Mouse (Mus musculus) heart, adult 8-10 months (tissue): ENCODE results near the gene Rpl36. TPM values are rescaled to one million over a fixed set of nuclear protein-coding genes. Genes with fewer than 3 reads are reported as not detected.

Experiments
- DNase-seq: peaks from one replicate; pipeline ENCODE4 v3.0.0; 2022; ENCODE audit warnings: low spot score
- total RNA-seq, 4 experiments: library from RNA; stranded (reverse); gene quantifications; 2 replicates each; pipeline ENCODE4 v1.2.4; 2022

Gene Rpl36
- 100 to 1,000 TPM; 697 to 769 (median 735) TPM for total RNA-seq

GRCm38 (mm10) chr17:56613236-56613844 is at the start of gene Rpl36:
Gene Rpl36, plus strand, starts transcription at chr17:56613416.
- peak; percentile 96 for DNase-seq

- DNase-seq, result no peak
These were observed 46.9 kb upstream of the Rpl36 start for GRCm38 (mm10) chr17:56566293-56566692.

- no peak for DNase-seq
These were observed 46.3 kb upstream of the Rpl36 start for GRCm38 (mm10) chr17:56566918-56567317.

- no peak for DNase-seq
These were observed 45.8 kb upstream of the Rpl36 start for GRCm38 (mm10) chr17:56567370-56567769.

GRCm38 (mm10) chr17:56570287-56570686 is 42.9 kb upstream of the Rpl36 start:
- no peak for DNase-seq

- no peak for DNase-seq
These were observed 41.1 kb upstream of the Rpl36 start for GRCm38 (mm10) chr17:56572154-56572553.

- no peak for DNase-seq
These were observed 40.3 kb upstream of the Rpl36 start for GRCm38 (mm10) chr17:56572939-56573338.

- DNase-seq, result no peak
These were observed 30.1 kb upstream of the Rpl36 start for GRCm38 (mm10) chr17:56583071-56583470.

GRCm38 (mm10) chr17:56583611-56584256 is 29.5 kb upstream of the Rpl36 start:
- peak; percentile 36 for DNase-seq

- DNase-seq, result peak; percentile 98
These were observed 28.7 kb upstream of the Rpl36 start, which contains the start of the genes Safb2 and Safb for GRCm38 (mm10) chr17:56584257-56585130. Gene Safb2, minus strand, starts transcription at chr17:56584585. Gene Safb, plus strand, starts transcription at chr17:56584825.

- peak; percentile 11 for DNase-seq
These were observed 27.9 kb upstream of the Rpl36 start for GRCm38 (mm10) chr17:56585171-56585821.

GRCm38 (mm10) chr17:56587773-56588172 is 25.4 kb upstream of the Rpl36 start:
- no peak for DNase-seq

GRCm38 (mm10) chr17:56588921-56589320 is 24.3 kb upstream of the Rpl36 start:
- DNase-seq, result no peak

- no peak for DNase-seq
These were observed 20.7 kb upstream of the Rpl36 start for GRCm38 (mm10) chr17:56592553-56592952.

GRCm38 (mm10) chr17:56593527-56594271 is 19.5 kb upstream of the Rpl36 start:
- DNase-seq, result peak; percentile 28

GRCm38 (mm10) chr17:56603186-56604069 is 9.8 kb upstream of the Rpl36 start:
- DNase-seq, result no peak

- no peak for DNase-seq
These were observed 9.2 kb upstream of the Rpl36 start for GRCm38 (mm10) chr17:56604070-56604380.

GRCm38 (mm10) chr17:56604422-56604821 is 8.8 kb upstream of the Rpl36 start:
- no peak for DNase-seq

GRCm38 (mm10) chr17:56605431-56605830 is 7.8 kb upstream of the Rpl36 start:
- DNase-seq, result no peak

GRCm38 (mm10) chr17:56607521-56608062 is 5.6 kb upstream of the Rpl36 start:
- no peak for DNase-seq
